Mouse (Mus musculus) midbrain, embryonic 11.5 days (tissue): ENCODE data around the gene Olfr1367. TPM values are rescaled to one million over a fixed set of nuclear protein-coding genes. Genes with fewer than 3 reads are reported as not detected.

Source experiments
- ATAC-seq: fragments of 200-750 bp; cut with Nextera tagmentation; 2 replicates; pipeline ENCODE4 v1.8.0; 2017; ENCODE audit warnings: moderate TSS enrichment, moderate library complexity; ENCODE audit not compliant: low FRiP score
- DNase-seq: peaks from one replicate; pipeline ENCODE4 v3.0.0; 2015; ENCODE audit warnings: low spot score; ENCODE audit errors: missing footprints
- H3K27ac ChIP-seq: fragments of 300-500 bp; sonication (generic); 2 replicates; pipeline ENCODE4 v1.5.1; 2014; ENCODE audit warnings: low read depth, low read length
- H3K27me3 ChIP-seq: fragments of 300-500 bp; sonication (generic); 2 replicates; pipeline ENCODE4 v1.6.1; 2014; ENCODE audit warnings: mild to moderate bottlenecking, low read length, moderate library complexity, mixed read lengths; ENCODE audit not compliant: control insufficient read depth, insufficient read depth
- H3K36me3 ChIP-seq: fragments of 300-500 bp; sonication (generic); 2 replicates; pipeline ENCODE4 v1.6.1; 2014; ENCODE audit warnings: mild to moderate bottlenecking, low read length, moderate library complexity, mixed read lengths; ENCODE audit not compliant: control insufficient read depth, insufficient read depth
- H3K4me1 ChIP-seq: fragments of 300-500 bp; sonication (generic); 2 replicates; pipeline ENCODE4 v1.6.1; 2014; ENCODE audit warnings: low read length; ENCODE audit not compliant: control insufficient read depth, insufficient read depth
- H3K4me2 ChIP-seq: fragments of 300-500 bp; sonication (generic); 2 replicates; pipeline ENCODE4 v1.6.1; 2014; ENCODE audit warnings: mild to moderate bottlenecking, moderate library complexity
- H3K4me3 ChIP-seq: fragments of 300-500 bp; sonication (generic); 2 replicates; pipeline ENCODE4 v1.5.1; 2014; ENCODE audit warnings: low read depth, low read length
- H3K9ac ChIP-seq: fragments of 300-500 bp; sonication (generic); 2 replicates; pipeline ENCODE4 v1.6.1; 2014; ENCODE audit warnings: low read length
- H3K9me3 ChIP-seq: fragments of 300-500 bp; sonication (generic); 2 replicates; pipeline ENCODE4 v1.6.1; 2016; ENCODE audit warnings: low read length; ENCODE audit not compliant: control insufficient read depth
- WGBS: fragments of 180-500 bp; shearing (Covaris S2); extraction: QIAGEN DNeasy Blood & Tissue Kit; methylation state at CpG from one replicate; pipeline ENCODE4 v1.1.7; 2014; 5-methylcytosine and 5-hydroxymethylcytosine counted together
- polyA plus RNA-seq: library from polyadenylated mRNA; unstranded; fragments of >200 nt; fragmentation: Nextera tagmentation; extraction: Ambion mirVana; gene quantifications from 2 replicates; pipeline ENCODE4 v1.2.1, GENCODE M21; 2014

The Olfr1367 gene
- not detected in 2 replicates for polyA plus RNA-seq

GRCm38 (mm10) chr13:21346610-21347009 lies at the start of gene Olfr1367:
Olfr1367 (plus strand) TSS chr13:21346910.
- ATAC-seq: no peak
- no peaks in the 10 kb centered on the region for H3K27me3 ChIP-seq
- WGBS: 83% methylated on average over 1 of the region's 1 CpGs
- H3K27ac ChIP-seq: no peak within 1 kb of the TSS
- no peak for DNase-seq
- no peaks in the 10 kb centered on the region for H3K4me1 ChIP-seq
- no peak within 1 kb of the TSS for H3K9ac ChIP-seq
- H3K36me3 ChIP-seq: no peaks in the 10 kb centered on the region
- H3K4me3 ChIP-seq: no peak within 1 kb of the TSS
- no peaks in the 10 kb centered on the region for H3K9me3 ChIP-seq
- H3K4me2 ChIP-seq: no peak within 1 kb of the TSS

- Histone ChIP-seq H3K9me3 (no peaks in the 10 kb centered on the region), H3K4me3 (no peak overlapping the region), H3K4me2 (no peak overlapping the region), H3K4me1 (no peaks in the 10 kb centered on the region), H3K27me3 (no peaks in the 10 kb centered on the region), H3K9ac (no peak overlapping the region), H3K27ac (no peak overlapping the region), H3K36me3 (no peaks in the 10 kb centered on the region)
- DNase-seq (no peak), ATAC-seq (no peak)
- WGBS: 36% methylated on average over 3 of the region's 3 CpGs
Observed at GRCm38 (mm10) chr13:21298557-21298956, 48.2 kb upstream of the Olfr1367 start.

DNA sequence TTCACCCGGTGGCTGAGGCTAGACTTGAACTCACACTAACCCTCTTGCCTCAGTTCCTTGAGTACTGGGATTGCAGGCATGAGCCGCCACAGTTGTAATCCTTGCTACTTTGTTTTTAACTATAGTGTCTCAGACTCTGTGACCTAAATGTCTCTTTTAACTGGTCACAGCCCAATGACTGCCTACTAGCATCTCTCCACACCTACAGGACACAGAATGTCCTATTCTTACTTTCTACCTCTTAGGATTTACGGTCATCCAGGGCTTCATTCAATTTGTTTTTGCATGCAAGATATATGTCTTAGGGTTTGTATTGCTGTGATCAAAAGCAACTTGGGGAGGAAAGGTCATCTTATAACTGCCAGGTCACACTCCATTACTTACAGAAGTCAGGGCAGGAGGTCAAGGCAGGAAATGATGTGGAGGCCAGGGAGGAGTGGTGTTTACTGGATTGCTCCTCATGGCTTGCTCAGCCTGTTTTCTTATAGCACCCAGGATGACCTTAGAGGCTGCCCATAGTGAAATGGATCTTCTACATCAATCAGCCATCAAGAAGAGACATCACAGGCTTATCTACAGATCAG lies 42.1 kb upstream of the Olfr1367 start:
- ATAC-seq: no peak
- Histone ChIP-seq H3K9me3 (no peaks in the 10 kb centered on the region), H3K27me3 (no peaks in the 10 kb centered on the region), H3K4me2 (no peak overlapping the region), H3K27ac (no peak overlapping the region), H3K36me3 (no peaks in the 10 kb centered on the region), H3K4me3 (no peak overlapping the region), H3K9ac (no peak overlapping the region), H3K4me1 (no peaks in the 10 kb centered on the region)
- no peak for DNase-seq
- 82% methylated on average over 3 of the region's 3 CpGs for WGBS

- H3K4me3 ChIP-seq: no peak overlapping the region
- no peak overlapping the region for H3K27ac ChIP-seq
- H3K36me3 ChIP-seq: no peaks in the 10 kb centered on the region
- no peaks in the 10 kb centered on the region for H3K4me1 ChIP-seq
- no peak overlapping the region for H3K9ac ChIP-seq
- no peaks in the 10 kb centered on the region for H3K27me3 ChIP-seq
- H3K9me3 ChIP-seq: no peaks in the 10 kb centered on the region
- no peak overlapping the region for H3K4me2 ChIP-seq
- 83% methylated on average over 2 of the region's 2 CpGs for WGBS
- DNase-seq (no peak), ATAC-seq (no peak)
Observed at GRCm38 (mm10) chr13:21309788-21310187, 36.9 kb upstream of the Olfr1367 start.

DNA sequence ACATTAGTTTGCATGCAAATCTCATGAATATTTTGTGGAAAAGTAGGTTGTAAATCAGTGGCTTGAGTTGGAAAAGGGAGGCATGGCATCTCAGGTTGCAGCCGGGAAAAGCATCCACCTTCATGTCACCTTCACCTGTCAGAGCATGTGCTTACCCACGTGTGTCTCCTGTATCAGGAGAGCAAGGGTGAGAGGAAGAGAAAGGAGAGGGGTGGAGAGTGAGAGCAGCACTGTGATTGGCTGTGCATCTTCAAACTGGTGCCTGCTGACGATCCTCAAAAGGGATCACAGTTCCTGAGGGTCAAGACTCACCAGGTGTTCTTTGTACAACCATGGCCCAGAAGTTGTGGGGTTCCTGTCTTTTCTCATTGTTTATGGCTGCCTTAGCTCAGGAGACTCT lies 34.8 kb upstream of the Olfr1367 start, which contains the start of gene Gpx6:
Gpx6 (plus strand) TSS at position 200 of the 400 bp plus-strand sequence.
- DNase-seq (no peak), ATAC-seq (no peak)
- H3K9ac ChIP-seq: no peak within 1 kb of the TSS
- H3K4me2 ChIP-seq: no peak within 1 kb of the TSS
- no peaks in the 10 kb centered on the region for H3K4me1 ChIP-seq
- H3K27ac ChIP-seq: no peak within 1 kb of the TSS
- no peak within 1 kb of the TSS for H3K4me3 ChIP-seq
- no peaks in the 10 kb centered on the region for H3K36me3 ChIP-seq
- H3K9me3 ChIP-seq: no peaks in the 10 kb centered on the region
- WGBS: 23% methylated on average over 3 of the region's 3 CpGs
- no peaks in the 10 kb centered on the region for H3K27me3 ChIP-seq

GRCm38 (mm10) chr13:21312854-21313253 lies 33.9 kb upstream of the Olfr1367 start:
- H3K36me3 ChIP-seq: no peaks in the 10 kb centered on the region
- no peak overlapping the region for H3K9ac ChIP-seq
- H3K27me3 ChIP-seq: no peaks in the 10 kb centered on the region
- ATAC-seq (no peak), DNase-seq (no peak)
- no peaks in the 10 kb centered on the region for H3K4me1 ChIP-seq
- 33% methylated on average over 4 of the region's 5 CpGs for WGBS
- H3K27ac ChIP-seq: no peak overlapping the region
- H3K4me2 ChIP-seq: no peak overlapping the region
- no peaks in the 10 kb centered on the region for H3K9me3 ChIP-seq
- H3K4me3 ChIP-seq: no peak overlapping the region

- Histone ChIP-seq H3K4me3 (no peak overlapping the region), H3K36me3 (no peaks in the 10 kb centered on the region), H3K27ac (no peak overlapping the region), H3K9me3 (no peaks in the 10 kb centered on the region), H3K27me3 (no peaks in the 10 kb centered on the region), H3K4me2 (no peak overlapping the region), H3K4me1 (no peaks in the 10 kb centered on the region), H3K9ac (no peak overlapping the region)
- 82% methylated on average over 4 of the region's 4 CpGs for WGBS
- ATAC-seq (no peak), DNase-seq (no peak)
Observed at GRCm38 (mm10) chr13:21313903-21314302, 32.8 kb upstream of the Olfr1367 start.

GRCm38 (mm10) chr13:21320262-21320661 lies 26.4 kb upstream of the Olfr1367 start:
- no peak overlapping the region for H3K4me3 ChIP-seq
- 77% methylated on average over 3 of the region's 3 CpGs for WGBS
- DNase-seq: no peak
- no peak for ATAC-seq
- H3K36me3 ChIP-seq: no peaks in the 10 kb centered on the region
- H3K9ac ChIP-seq: no peak overlapping the region
- no peaks in the 10 kb centered on the region for H3K4me1 ChIP-seq
- H3K27me3 ChIP-seq: no peaks in the 10 kb centered on the region
- no peak overlapping the region for H3K27ac ChIP-seq
- H3K9me3 ChIP-seq: no peaks in the 10 kb centered on the region
- H3K4me2 ChIP-seq: no peak overlapping the region

- WGBS: 1% methylated on average over 18 of the region's 18 CpGs
- Histone ChIP-seq H3K9me3 (no peaks in the 10 kb centered on the region), H3K36me3 (no peaks in the 10 kb centered on the region), H3K4me2 (peak overlapping the region; percentile 30), H3K4me1 (no peaks in the 10 kb centered on the region), H3K27me3 (no peaks in the 10 kb centered on the region), H3K9ac (0 out of 2 replicates have a peak overlapping the region, but pooled peaks have one; percentile 17), H3K27ac (no peak overlapping the region), H3K4me3 (peak overlapping the region; percentile 23)
- ATAC-seq (no peak), DNase-seq (peak; percentile 90)
Observed at GRCm38 (mm10) chr13:21321890-21322494, 24.7 kb upstream of the Olfr1367 start.
